Mouse (Mus musculus) testis, adult 2 months (tissue): ENCODE results near the gene Adra1b.

Source experiments
- CTCF ChIP-seq: fragments of 200-500 bp; IDR thresholded peaks from 2 replicates; pipeline ENCODE4 v1.5.1; 2012; ENCODE audit warnings: low read depth, mild to moderate bottlenecking, inconsistent platforms, low read length, moderate library complexity; ENCODE audit not compliant: control insufficient read depth, insufficient read depth, insufficient replicate concordance
- POLR2A ChIP-seq: fragments of 200-500 bp; IDR thresholded peaks from 2 replicates; pipeline ENCODE4 v1.6.1; 2012; ENCODE audit warnings: low read depth, mild to moderate bottlenecking, inconsistent platforms, low read length, moderate library complexity; ENCODE audit not compliant: control insufficient read depth

DNA sequence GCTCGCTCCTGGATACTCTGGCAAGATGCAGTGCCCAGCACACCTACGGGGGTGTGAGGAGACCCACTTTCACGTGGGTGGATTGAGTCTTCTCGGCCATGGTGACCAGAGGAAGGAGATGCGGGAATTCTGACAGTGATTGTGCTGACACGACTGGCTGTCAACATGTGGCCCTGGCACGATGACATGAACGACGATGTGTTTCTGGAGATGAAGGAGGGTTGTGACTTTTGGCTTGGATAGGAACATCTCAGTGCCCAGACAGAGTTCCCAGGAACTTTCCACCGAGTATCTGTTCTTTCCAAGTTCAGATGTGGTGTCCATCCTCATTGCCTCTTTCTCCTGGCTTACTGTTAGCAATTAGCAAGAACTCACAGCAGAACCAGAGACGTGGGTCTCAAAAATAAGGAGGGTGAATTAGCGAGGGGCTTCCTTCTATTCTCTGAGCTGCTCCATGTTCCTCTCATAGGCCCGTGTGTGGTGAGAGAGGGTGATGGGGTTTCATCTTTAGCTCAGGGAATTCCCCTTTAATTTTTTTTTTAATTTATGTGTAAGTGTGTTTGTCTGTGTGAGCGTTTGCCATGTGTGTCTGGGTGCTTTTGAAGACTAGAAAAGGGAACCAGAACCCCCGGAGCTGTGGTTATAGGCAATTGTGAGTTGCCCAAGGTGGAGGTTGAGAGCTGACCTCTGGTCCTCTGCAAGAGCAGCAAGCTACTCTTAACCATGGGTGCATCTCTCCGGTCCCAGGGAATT lies 11.3 kb upstream of the Adra1b start:
- TF ChIP-seq POLR2A = no peak
- TF ChIP-seq CTCF = no peak
